Mouse (Mus musculus) forebrain, embryonic 10.5 days (tissue): ENCODE measurements around the gene Sdr39u1. TPM values are rescaled to one million over a fixed set of nuclear protein-coding genes. Genes with fewer than 3 reads are reported as not detected.

Source experiments
- DNase-seq: peaks from one replicate; pipeline ENCODE4 v3.0.0-alpha.2; 2017; ENCODE audit warnings: low spot score; ENCODE audit errors: extremely low spot score
- H3K27ac ChIP-seq: fragments of 300-500 bp; sonication (generic); 2 replicates; pipeline ENCODE4 v1.5.1; 2016; ENCODE audit warnings: mild to moderate bottlenecking
- H3K27me3 ChIP-seq: fragments of 300-500 bp; sonication (generic); 2 replicates; pipeline ENCODE4 v1.6.1; 2016; ENCODE audit warnings: mild to moderate bottlenecking; ENCODE audit not compliant: poor library complexity, severe bottlenecking
- H3K36me3 ChIP-seq: fragments of 300-500 bp; sonication (generic); replicated peaks from 2 replicates; pipeline ENCODE4 v1.6.1; 2016; ENCODE audit warnings: mild to moderate bottlenecking, moderate library complexity
- H3K4me1 ChIP-seq: fragments of 300-500 bp; sonication (generic); 2 replicates; pipeline ENCODE4 v1.6.1; 2016
- H3K4me3 ChIP-seq: fragments of 300-500 bp; sonication (generic); 2 replicates; pipeline ENCODE4 v1.5.1; 2016; ENCODE audit warnings: mild to moderate bottlenecking, moderate library complexity
- H3K9me3 ChIP-seq: fragments of 300-500 bp; sonication (generic); 2 replicates; pipeline ENCODE4 v1.6.1; 2016; ENCODE audit warnings: mild to moderate bottlenecking, moderate library complexity
- WGBS: fragments of 180-500 bp; shearing (Covaris S2); methylation state at CpG from one replicate; pipeline ENCODE4 v1.1.7; 2016; 5-methylcytosine and 5-hydroxymethylcytosine counted together
- polyA plus RNA-seq: library from polyadenylated mRNA; unstranded; fragments of >200 nt; fragmentation: Nextera tagmentation; extraction: Ambion mirVana; gene quantifications from 2 replicates; pipeline ENCODE4 v1.2.1, GENCODE M21; 2016

Gene Sdr39u1
- polyA plus RNA-seq, 1 experiment from 2014 or later, result 48.9 TPM

DNA sequence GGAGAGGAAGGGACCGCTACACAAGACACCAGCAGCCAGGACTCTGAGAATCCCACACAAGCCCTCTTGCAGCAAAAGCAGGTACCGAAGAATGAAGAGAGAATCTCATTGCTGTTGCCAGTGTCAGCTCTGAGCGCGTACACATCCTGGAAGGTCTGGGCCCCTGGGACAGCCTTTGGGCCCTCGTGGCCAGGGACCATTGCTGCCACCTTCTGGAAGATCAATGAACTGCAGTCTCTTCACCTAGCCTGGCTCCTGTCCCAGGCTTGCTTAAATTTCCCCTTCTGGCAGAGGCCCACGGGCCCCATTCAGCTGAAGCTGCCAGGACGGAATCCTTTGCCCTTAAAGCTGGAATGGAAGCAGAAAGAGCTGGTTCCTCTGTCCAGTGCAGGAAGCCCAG is 36.3 kb downstream of the Sdr39u1 start:
- peak; percentile 69 for DNase-seq
- H3K9me3 ChIP-seq, result no peaks in the 10 kb centered on the region
- H3K36me3 ChIP-seq, result peaks cover 81% of the 10 kb centered on the region
- H3K4me1 ChIP-seq, result peaks cover 28% of the 10 kb centered on the region
- peak overlapping the region; percentile 36; the same call in 1 of the 2 replicates for H3K27ac ChIP-seq
- no peak overlapping the region for H3K4me3 ChIP-seq
- no peaks in the 10 kb centered on the region for H3K27me3 ChIP-seq
- 49% methylated on average over 7 of the region's 7 CpGs for WGBS

DNA sequence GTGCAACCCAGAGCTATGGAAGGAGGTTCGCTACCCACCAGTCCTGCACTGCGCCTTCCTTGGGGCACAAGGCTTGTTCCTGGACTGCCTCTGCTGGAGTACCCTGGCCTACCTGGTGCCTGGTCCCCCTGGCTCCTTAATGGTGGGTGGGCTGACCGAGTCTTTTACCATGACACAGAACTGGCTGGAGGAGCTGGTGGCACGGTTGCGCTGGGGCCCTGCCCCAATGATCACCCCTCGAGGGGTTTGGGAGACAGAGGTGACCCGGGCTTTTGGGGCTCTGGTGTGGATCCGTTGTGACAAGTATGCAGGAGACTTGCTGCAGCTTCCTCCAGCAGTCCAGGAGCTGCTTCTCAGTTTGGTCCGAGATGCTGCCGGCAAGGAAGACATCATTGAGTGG is 37.1 kb downstream of the Sdr39u1 start:
- Histone ChIP-seq H3K27me3 (no peaks in the 10 kb centered on the region), H3K9me3 (no peaks in the 10 kb centered on the region), H3K36me3 (peaks cover 77% of the 10 kb centered on the region), H3K4me3 (no peak overlapping the region), H3K27ac (peak overlapping the region; percentile 0; the same call in 1 of the 2 replicates), H3K4me1 (peaks cover 29% of the 10 kb centered on the region)
- 97% methylated on average over 10 of the region's 10 CpGs for WGBS
- DNase-seq, result no peak

DNA sequence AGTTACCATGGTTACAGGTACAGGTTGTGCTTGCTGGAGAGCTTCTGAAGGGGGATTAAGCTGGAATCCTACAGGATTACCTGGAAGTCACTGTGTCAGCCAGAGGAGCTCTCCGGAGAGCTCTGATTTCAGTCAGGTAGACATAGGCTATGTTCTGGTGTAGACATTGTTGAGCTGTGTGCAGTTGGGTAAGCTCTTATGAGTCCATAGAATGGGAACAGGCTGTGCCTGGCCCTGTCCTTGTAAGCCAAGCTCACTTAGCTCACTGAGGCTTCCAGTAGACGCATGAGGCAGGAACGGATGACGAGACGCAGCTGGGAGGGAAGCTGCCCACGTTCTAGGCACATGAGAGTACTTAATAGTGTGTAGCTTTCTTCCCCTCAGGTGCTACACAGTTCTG is 37.9 kb downstream of the Sdr39u1 start:
- Histone ChIP-seq H3K27me3 (no peaks in the 10 kb centered on the region), H3K27ac (no peak overlapping the region), H3K4me3 (no peak overlapping the region), H3K9me3 (no peaks in the 10 kb centered on the region), H3K36me3 (peaks cover 76% of the 10 kb centered on the region), H3K4me1 (peaks cover 37% of the 10 kb centered on the region)
- WGBS, result 76% methylated on average over 6 of the region's 6 CpGs
- DNase-seq, result no peak

DNA sequence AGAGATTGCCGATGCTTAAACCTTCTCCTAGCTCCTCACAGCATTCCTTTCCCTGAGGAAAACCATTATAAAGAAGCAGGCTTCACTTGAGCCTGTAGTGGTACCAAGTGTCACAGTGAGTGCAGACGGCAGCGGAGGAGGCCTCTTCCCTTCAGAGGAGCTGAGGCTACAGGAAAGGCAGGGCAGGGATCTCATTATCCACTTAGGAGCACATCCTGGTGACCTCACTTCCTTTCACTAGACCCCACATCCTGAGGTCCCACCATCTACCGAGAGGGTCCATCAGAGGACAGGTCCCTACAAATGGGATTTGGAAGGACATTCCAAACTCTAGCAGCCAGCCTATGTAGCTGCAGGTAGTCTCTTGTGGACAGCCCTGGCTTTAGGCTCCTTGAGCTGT is 42.5 kb downstream of the Sdr39u1 start:
- Histone ChIP-seq H3K27ac (peak overlapping the region; percentile 35), H3K4me1 (peaks cover 71% of the 10 kb centered on the region), H3K36me3 (peaks cover 34% of the 10 kb centered on the region), H3K4me3 (peak overlapping the region; percentile 18), H3K9me3 (no peaks in the 10 kb centered on the region), H3K27me3 (no peaks in the 10 kb centered on the region)
- DNase-seq, result no peak
- WGBS, result 69% methylated on average over 4 of the region's 4 CpGs

DNA sequence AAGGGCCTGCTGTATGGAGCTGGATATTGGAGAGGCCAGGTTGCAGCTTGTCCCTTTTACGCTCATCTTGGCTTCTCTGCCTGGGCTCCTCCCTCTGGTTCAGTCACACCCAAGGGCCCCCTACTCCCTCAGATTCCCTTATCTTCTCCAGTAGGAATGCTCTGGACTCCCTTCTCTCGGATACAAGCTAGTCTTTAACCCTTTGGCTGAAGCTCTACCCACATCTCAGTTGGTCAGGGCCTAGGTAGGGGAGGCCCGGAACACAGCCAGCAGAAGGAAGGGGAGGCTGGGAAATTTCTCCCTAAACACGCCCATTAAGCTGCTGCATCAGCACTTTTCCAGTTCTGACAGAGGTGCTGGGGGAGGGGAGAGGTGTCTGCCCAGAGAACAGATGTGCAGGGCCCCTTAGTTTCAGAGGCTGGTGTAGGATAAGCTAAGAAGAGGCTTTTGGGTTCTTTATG is 45.0 kb downstream of the Sdr39u1 start:
- DNase-seq, result peak; percentile 53
- peaks cover 67% of the 10 kb centered on the region for H3K4me1 ChIP-seq
- peak overlapping the region; percentile 70 for H3K4me3 ChIP-seq
- H3K27me3 ChIP-seq, result no peaks in the 10 kb centered on the region
- no peaks in the 10 kb centered on the region for H3K9me3 ChIP-seq
- peak overlapping the region; percentile 93 for H3K27ac ChIP-seq
- 0% methylated on average over 4 of the region's 4 CpGs for WGBS
- peaks cover 24% of the 10 kb centered on the region for H3K36me3 ChIP-seq

DNA sequence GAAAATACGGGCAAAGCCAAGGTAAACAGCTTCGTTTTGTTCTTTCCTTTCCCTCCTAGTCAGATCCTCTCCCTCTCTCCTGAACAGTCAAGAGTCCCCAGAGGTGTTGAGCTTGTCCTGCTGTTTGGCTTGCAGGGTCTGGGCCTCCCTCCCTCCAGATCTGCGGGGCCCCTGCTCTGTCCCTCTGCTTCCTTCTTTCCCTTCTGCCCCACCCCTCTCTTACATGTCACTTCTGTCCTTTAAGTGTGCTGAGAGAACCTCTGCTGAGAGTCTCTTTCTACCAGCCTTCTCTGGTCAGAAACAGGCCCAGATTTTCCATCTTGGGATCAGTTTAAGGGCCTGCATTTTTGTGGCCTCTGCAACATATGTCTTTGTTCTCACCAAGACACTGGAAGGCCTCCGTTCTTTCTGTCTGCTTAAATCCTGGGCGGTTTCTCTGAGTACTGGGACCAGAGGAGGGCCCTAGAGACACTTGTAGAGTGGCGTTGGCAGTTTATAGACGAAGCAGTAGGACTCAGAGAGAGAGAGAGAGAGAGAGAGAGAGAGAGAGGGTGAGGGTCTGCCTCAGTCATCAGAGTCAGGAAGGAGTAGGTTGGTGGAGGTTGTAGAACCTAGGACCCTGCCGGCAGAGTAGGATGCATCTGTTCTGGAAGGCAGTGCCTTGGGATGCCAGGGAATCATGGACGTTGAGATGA is 45.5 kb downstream of the Sdr39u1 start:
- H3K4me1 ChIP-seq, result peaks cover 67% of the 10 kb centered on the region
- peaks cover 23% of the 10 kb centered on the region for H3K36me3 ChIP-seq
- peak overlapping the region; percentile 93 for H3K27ac ChIP-seq
- under 1% methylated on average over 9 of the region's 9 CpGs for WGBS
- no peaks in the 10 kb centered on the region for H3K27me3 ChIP-seq
- H3K9me3 ChIP-seq, result no peaks in the 10 kb centered on the region
- peak overlapping the region; percentile 70 for H3K4me3 ChIP-seq
- no peak for DNase-seq

DNA sequence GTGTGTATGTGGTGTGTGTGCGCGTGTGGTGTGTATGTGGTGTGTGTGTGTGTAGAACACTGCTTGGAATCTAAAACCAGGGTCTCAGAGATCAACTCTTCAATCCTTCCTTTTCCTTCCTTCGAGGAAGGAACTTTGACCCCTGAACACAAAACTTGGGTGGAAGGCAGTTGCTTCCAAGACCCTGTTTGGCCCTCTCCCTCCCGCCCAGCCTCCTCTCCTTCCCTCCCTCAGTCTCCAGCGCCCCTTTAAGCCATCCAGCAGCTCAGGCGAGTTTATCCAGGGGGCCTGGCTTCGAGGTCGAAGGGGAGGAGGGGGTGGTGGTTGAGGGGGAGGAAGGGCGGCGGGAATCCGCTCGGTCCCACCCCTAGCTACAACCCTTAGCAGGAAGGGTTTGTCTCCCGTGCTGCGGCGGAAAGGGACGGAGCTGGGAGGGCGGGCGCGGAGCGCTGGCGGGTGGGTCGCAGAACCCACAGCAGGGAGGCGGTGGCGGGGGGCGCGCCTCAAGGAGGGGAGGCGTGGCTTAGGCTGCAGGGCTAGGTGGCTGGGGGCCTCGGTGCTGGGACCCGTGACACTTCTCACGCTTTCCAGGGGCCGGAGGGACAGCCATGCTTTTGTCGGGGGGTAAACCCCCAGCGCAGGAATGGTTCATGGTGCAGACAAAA is 46.3 kb downstream of the Sdr39u1 start, which contains the start of gene Nynrin:
Gene Nynrin, plus strand, starts transcription at position 390 of the 665 bp plus-strand sequence.
- H3K4me1 ChIP-seq, result peaks cover 67% of the 10 kb centered on the region
- H3K9me3 ChIP-seq, result no peaks in the 10 kb centered on the region
- WGBS, result 1% methylated on average over 32 of the region's 33 CpGs
- peak; percentile 84 for DNase-seq
- H3K27me3 ChIP-seq, result no peaks in the 10 kb centered on the region
- peak within 1 kb of the TSS; percentile 93 for H3K27ac ChIP-seq
- H3K4me3 ChIP-seq, result peak within 1 kb of the TSS; percentile 70
- peaks cover 16% of the 10 kb centered on the region for H3K36me3 ChIP-seq

DNA sequence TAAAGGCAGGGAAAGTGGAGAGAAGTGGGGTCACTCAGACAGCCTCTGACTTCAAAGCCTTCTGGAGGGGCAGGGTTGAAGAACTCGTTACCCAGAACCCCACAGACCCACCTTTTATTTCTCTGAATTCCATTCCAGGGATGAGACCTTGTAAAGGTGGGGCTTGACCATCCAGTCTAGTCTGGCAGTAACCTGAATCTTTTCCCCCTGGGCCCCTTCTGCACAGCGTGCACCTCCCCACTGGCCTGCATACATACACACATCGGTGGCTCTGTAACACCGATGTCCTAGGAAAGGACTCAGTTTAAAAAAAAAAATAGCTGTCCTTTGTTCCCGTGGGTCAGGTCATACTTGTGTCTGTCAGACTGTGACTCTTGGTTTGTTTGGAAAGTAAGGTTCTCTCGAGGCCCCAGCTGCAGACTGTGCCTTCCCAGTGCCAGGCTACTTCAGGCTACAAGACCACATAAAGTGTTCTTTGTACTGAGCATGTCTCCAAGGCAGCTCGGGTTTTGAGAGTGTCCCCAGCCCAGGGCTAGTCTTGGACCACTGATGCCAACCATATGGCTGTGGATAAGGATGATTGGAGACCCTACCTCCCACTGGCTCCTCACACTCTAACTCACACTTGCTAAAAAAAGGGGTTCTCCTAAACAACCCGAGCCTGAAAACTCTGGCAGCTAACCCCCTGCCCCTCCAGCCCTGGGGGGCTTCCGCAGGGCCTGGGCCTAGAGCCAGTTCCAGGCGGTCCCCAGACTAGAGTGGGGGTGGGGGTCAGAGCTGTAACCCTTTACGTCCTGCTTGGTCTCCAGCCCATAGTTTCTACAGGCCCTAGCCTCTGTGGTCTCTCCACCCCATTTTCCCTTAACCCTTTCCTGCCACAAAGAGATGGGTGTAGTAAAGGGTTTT is 47.2 kb downstream of the Sdr39u1 start:
- WGBS, result 3% methylated on average over 11 of the region's 11 CpGs
- peaks cover 11% of the 10 kb centered on the region for H3K36me3 ChIP-seq
- peaks cover 64% of the 10 kb centered on the region for H3K4me1 ChIP-seq
- no peaks in the 10 kb centered on the region for H3K9me3 ChIP-seq
- peak; percentile 70 for DNase-seq
- H3K27ac ChIP-seq, result peak overlapping the region; percentile 93
- peak overlapping the region; percentile 70 for H3K4me3 ChIP-seq
- H3K27me3 ChIP-seq, result no peaks in the 10 kb centered on the region

DNA sequence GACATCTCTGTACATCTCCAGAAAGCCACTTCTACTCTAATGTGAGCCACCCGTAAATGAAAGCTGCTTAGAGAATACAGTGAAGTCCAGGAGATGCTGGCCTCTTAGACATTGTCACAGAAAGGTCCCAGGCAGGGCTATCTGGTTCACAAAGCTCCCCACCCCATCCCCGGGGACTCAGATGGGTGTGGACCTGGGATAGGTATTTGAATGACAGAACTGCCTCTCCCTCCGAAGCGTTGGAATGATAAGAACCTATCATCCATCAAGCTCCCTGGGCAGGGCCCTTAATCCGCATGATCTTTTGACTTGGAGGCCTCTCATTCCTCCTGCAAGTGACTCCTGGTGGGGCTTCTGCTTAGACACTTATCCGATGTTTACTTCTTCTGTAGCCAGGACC is 49.2 kb downstream of the Sdr39u1 start:
- no peak for DNase-seq
- H3K9me3 ChIP-seq, result no peaks in the 10 kb centered on the region
- peaks cover 46% of the 10 kb centered on the region for H3K4me1 ChIP-seq
- no peak overlapping the region for H3K27ac ChIP-seq
- H3K36me3 ChIP-seq, result no peaks in the 10 kb centered on the region
- no peaks in the 10 kb centered on the region for H3K27me3 ChIP-seq
- no peak overlapping the region for H3K4me3 ChIP-seq
- WGBS, result 69% methylated on average over 6 of the region's 6 CpGs

Other genes starting within 250 kb of the Sdr39u1 start
- gene Mdp1, start 239.8 kb downstream of the Sdr39u1 start, polyA plus RNA-seq, result 62.4 and 63.7 TPM in 2 replicates
- gene Gmpr2, start 228.4 kb downstream of the Sdr39u1 start, polyA plus RNA-seq, result 59.9 and 62.4 TPM in 2 replicates
- 664 and 665 TPM in 2 replicates for gene Nedd8, start 228.2 kb downstream of the Sdr39u1 start, polyA plus RNA-seq
- gene Tinf2, start 218.5 kb downstream of the Sdr39u1 start, polyA plus RNA-seq, result 78.8 and 79.7 TPM in 2 replicates
- 0.26 and 0.44 TPM in 2 replicates for gene Tgm1, start 186.4 kb downstream of the Sdr39u1 start, polyA plus RNA-seq
- gene Rabggta, start 178.0 kb downstream of the Sdr39u1 start, polyA plus RNA-seq, result 30.2 and 31.5 TPM in 2 replicates
- gene Dhrs1, start 154.6 kb downstream of the Sdr39u1 start, polyA plus RNA-seq, result 59.1 and 62.5 TPM in 2 replicates
- gene Nop9, start 154.6 kb downstream of the Sdr39u1 start, polyA plus RNA-seq, result 63.0 and 68.4 TPM in 2 replicates
- gene Cideb, start 141.8 kb downstream of the Sdr39u1 start, polyA plus RNA-seq, result 0.33 TPM in 1 of 2 replicates, not detected in the other
- 0.19 and 0.28 TPM in 2 replicates for gene Ltb4r2, start 138.9 kb downstream of the Sdr39u1 start, polyA plus RNA-seq
- gene Ltb4r1, start 134.3 kb downstream of the Sdr39u1 start, polyA plus RNA-seq, result 0.26 TPM in 2 replicates
- 4.6 and 5.4 TPM in 2 replicates for gene Adcy4, start 116.2 kb downstream of the Sdr39u1 start, polyA plus RNA-seq
- gene Ripk3, start 111.4 kb downstream of the Sdr39u1 start, polyA plus RNA-seq, result 8.0 and 10.2 TPM in 2 replicates
- gene Nfatc4, start 77.1 kb downstream of the Sdr39u1 start, polyA plus RNA-seq, result 37.9 and 39.1 TPM in 2 replicates
- 24.5 and 25.8 TPM in 2 replicates for gene Nynrin, start 46.3 kb downstream of the Sdr39u1 start, polyA plus RNA-seq
- gene Cbln3, start 15.9 kb downstream of the Sdr39u1 start, polyA plus RNA-seq, result 0.10 and 0.12 TPM in 2 replicates
- gene Khnyn, start 15.3 kb downstream of the Sdr39u1 start, polyA plus RNA-seq, result 22.7 and 25.3 TPM in 2 replicates
- not detected in 2 replicates for gene Cma1, start 44.4 kb upstream of the Sdr39u1 start, polyA plus RNA-seq
- gene Cma2, start 50.7 kb upstream of the Sdr39u1 start, polyA plus RNA-seq, result not detected in 2 replicates
- not detected in 2 replicates for gene Mcpt1, start 117.7 kb upstream of the Sdr39u1 start, polyA plus RNA-seq
- gene Mcpt9, start 130.2 kb upstream of the Sdr39u1 start, polyA plus RNA-seq, result not detected in 2 replicates
- not detected in 2 replicates for gene Mcpt2, start 141.7 kb upstream of the Sdr39u1 start, polyA plus RNA-seq
- gene Mcpt4, start 162.0 kb upstream of the Sdr39u1 start, polyA plus RNA-seq, result not detected in 2 replicates
- not detected in 2 replicates for gene Mcpt8, start 185.0 kb upstream of the Sdr39u1 start, polyA plus RNA-seq
- 0.29 TPM in 1 of 2 replicates, not detected in the other for gene Ctsg, start 202.3 kb upstream of the Sdr39u1 start, polyA plus RNA-seq
- gene Gzme, start 220.3 kb upstream of the Sdr39u1 start, polyA plus RNA-seq, result not detected in 2 replicates
- gene Gzmd, start 232.3 kb upstream of the Sdr39u1 start, polyA plus RNA-seq, result not detected in 2 replicates